Mouse (Mus musculus): ENCODE measurements around the gene Gm21976.

DNA sequence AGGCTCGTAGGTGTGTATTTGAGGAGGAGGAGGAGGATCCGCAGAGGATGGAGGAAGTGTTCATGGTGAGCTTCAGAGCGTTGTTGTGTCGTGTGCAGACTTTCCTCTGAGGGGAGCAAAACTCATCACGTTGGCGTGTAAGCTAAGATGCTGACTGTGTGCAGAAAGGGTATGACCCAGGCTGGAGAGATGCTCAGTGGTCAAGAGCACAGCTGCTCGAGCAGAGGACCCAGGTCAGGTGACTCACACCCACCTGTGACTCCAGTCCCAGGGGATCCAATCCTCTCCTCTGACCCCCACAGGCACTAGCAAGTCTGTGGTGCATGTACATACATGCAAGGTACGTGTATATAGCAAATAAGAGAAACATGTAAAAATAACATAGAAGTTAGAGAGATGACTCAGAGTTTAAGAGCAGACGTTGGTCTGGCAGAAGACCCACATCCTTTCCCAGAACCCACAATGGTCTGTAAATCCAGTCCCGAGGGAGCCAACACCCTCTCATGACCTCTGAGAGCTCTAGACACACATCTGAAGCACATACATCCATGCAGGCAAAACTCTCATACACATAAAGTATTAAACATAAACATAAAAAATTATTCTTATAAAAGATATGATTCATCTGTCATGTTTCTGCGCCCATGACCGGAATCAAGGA, 1.4 kb downstream of the Gm21976 start:
- TF ChIP-seq CTCF (IDR thresholded peaks at IDR 0.05; ENCODE audit: extremely low read depth, insufficient read length, insufficient replicate concordance, low read depth, low read length) (no peak), POLR2A (IDR thresholded peaks at IDR 0.05; ENCODE audit: low read depth, low read length) (no peak)
